In genomic region chr7:36695791-36696241, GRCm38 (mm10) we compare ENCODE assay signal across 8 mouse cellular contexts. TPM values are rescaled to one million over a fixed set of nuclear protein-coding genes. Genes with fewer than 3 reads are reported as not detected.
A peak's percentile ranks its signal among the peaks of the same experiment; 100 is the strongest.
DNase-seq lines count a peak whose midpoint lies in the region; ATAC-seq and TF ChIP-seq lines count a peak whose summit lies in the region.

No protein-coding gene starts in this region.

- no peaks in the 10 kb centered on the region; the same call in 1 of the 2 replicates for H3K79me2 ChIP-seq in heart, adult 2 months (replicated peaks; ENCODE audit: control insufficient read depth, insufficient read depth, low read length)

- peak overlapping the region; percentile 72 for H3K4me3 ChIP-seq in cortical plate, adult 2 months (ENCODE audit: insufficient read depth, low read length)
- peak overlapping the region; percentile 77 for H3K4me3 ChIP-seq in heart, adult 2 months
- peak overlapping the region; percentile 85 for H3K4me3 ChIP-seq in kidney, adult 2 months (ENCODE audit: insufficient read depth, low read depth, low read length)
- peak overlapping the region; percentile 83 for H3K4me3 ChIP-seq in lung, embryonic 16.5 days (ENCODE audit: low read length)

- DNase-seq in retina, postnatal 1 day, result peak; percentile 49
- DNase-seq in retina, embryonic 14.5 days (ENCODE audit: low spot score), result no peak
- DNase-seq in heart, adult 2 months, result peak; percentile 64 to 75
- peak; percentile 55 for DNase-seq in kidney, adult 2 months
- DNase-seq in right cerebral cortex, postnatal 4 days, result peak; percentile 40
- DNase-seq in thymus, adult 18-20 months, result no peak

- H3K4me2 ChIP-seq in lung, embryonic 16.5 days (ENCODE audit: low read depth, low read length), result peak overlapping the region; percentile 80

- H3K4me1 ChIP-seq in cortical plate, adult 2 months (ENCODE audit: control insufficient read depth, insufficient read depth, low read length), result no peaks in the 10 kb centered on the region
- peaks cover 1% of the 10 kb centered on the region for H3K4me1 ChIP-seq in heart, adult 2 months (ENCODE audit: control insufficient read depth, insufficient read depth, low read length)
- no peaks in the 10 kb centered on the region for H3K4me1 ChIP-seq in kidney, adult 2 months (ENCODE audit: control insufficient read depth, insufficient read depth, low read length)
- peaks cover 29% of the 10 kb centered on the region for H3K4me1 ChIP-seq in lung, embryonic 16.5 days (replicated peaks; ENCODE audit: control insufficient read depth, insufficient read depth, low read length)

- H3K9ac ChIP-seq in heart, adult 2 months (ENCODE audit: low read depth, low read length), result peak overlapping the region; percentile 77
- H3K9ac ChIP-seq in lung, embryonic 16.5 days (ENCODE audit: low read length), result peak overlapping the region; percentile 88

- TF ChIP-seq CTCF in cortical plate, adult 2 months (IDR thresholded peaks at IDR 0.05; ENCODE audit: extremely low read depth, insufficient read depth, low read length), result no peak
- TF ChIP-seq CTCF in heart, adult 2 months (IDR thresholded peaks at IDR 0.05), result peak; percentile 15; the same call in 1 of the 2 replicates
- no peak for TF ChIP-seq CTCF in kidney, adult 2 months (conservative IDR thresholded peaks at IDR 0.05; ENCODE audit: insufficient read depth, insufficient read length, low read depth, low read length)

- no peak for TF ChIP-seq EP300 in heart, adult 2 months (IDR thresholded peaks at IDR 0.05; ENCODE audit: insufficient read depth, low read depth, low read length)

- no peaks in the 10 kb centered on the region for H3K9me3 ChIP-seq in lung, embryonic 16.5 days (ENCODE audit: control insufficient read depth, low read length)

- TF ChIP-seq POLR2A in cortical plate, adult 2 months (IDR thresholded peaks at IDR 0.05; ENCODE audit: extremely low read depth, insufficient read depth, low read length), result no peak
- TF ChIP-seq POLR2A in heart, adult 2 months (IDR thresholded peaks at IDR 0.05; ENCODE audit: insufficient read depth, low read depth, low read length), result no peak
- no peak for TF ChIP-seq POLR2A in kidney, adult 2 months (IDR thresholded peaks at IDR 0.05; ENCODE audit: low read depth, low read length)

- peaks cover 12% of the 10 kb centered on the region for H3K27me3 ChIP-seq in heart, adult 2 months (ENCODE audit: control insufficient read depth, insufficient read depth, low read length)
- 0 out of 2 replicates have a peak, but pooled peaks cover under 1% of the 10 kb centered on the region for H3K27me3 ChIP-seq in kidney, adult 2 months (replicated peaks; ENCODE audit: control insufficient read depth, insufficient read depth, low read length)
- H3K27me3 ChIP-seq in lung, embryonic 16.5 days (ENCODE audit: control insufficient read depth, insufficient read depth, low read depth, low read length), result peaks cover 24% of the 10 kb centered on the region

- intact Hi-C loops in heart, adult 2 months (cut with DNase I), result no loop called here

- H3K27ac ChIP-seq in cortical plate, adult 2 months (ENCODE audit: insufficient read depth, low read length), result peak overlapping the region; percentile 24
- H3K27ac ChIP-seq in heart, adult 2 months, result peak overlapping the region; percentile 94
- no peak overlapping the region for H3K27ac ChIP-seq in kidney, adult 2 months (ENCODE audit: insufficient read depth, low read depth, low read length)
- peak overlapping the region; percentile 92 for H3K27ac ChIP-seq in lung, embryonic 16.5 days (ENCODE audit: low read length)

- no peak for ATAC-seq in lung, embryonic 16.5 days (ENCODE audit: low read depth)

- H3K36me3 ChIP-seq in heart, adult 2 months (ENCODE audit: control insufficient read depth, insufficient read depth, low read length), result no peaks in the 10 kb centered on the region
- no peaks in the 10 kb centered on the region for H3K36me3 ChIP-seq in kidney, adult 2 months (ENCODE audit: control insufficient read depth, insufficient read depth, low read length)
- no peaks in the 10 kb centered on the region for H3K36me3 ChIP-seq in lung, embryonic 16.5 days (ENCODE audit: control insufficient read depth, insufficient read depth, low read length)

- WGBS in heart, adult 2 months, result 1% methylated on average over 42 of the region's 42 CpGs
- under 1% methylated on average over 42 of the region's 42 CpGs for WGBS in kidney, adult 2 months
- 0% methylated on average over 35 of the region's 42 CpGs for WGBS in lung, embryonic 16.5 days

RNA-seq across cellular contexts. Expression of gene Tshz3, which starts 2.1 kb away (rescaled TPM):
- 27.0 and 35.4 TPM in 2 replicates for polyA plus RNA-seq in cortical plate, adult 2 months (2012; rRNA removed)
- 1 to 10 TPM; 3.5 to 4.3 TPM for total RNA-seq in heart, adult 2 months (2021)
- 1.8 and 3.6 TPM in 2 replicates for polyA plus RNA-seq in heart, adult 2 months (2012; rRNA removed)
- polyA plus RNA-seq in kidney, adult 2 months (2012; rRNA removed), result 1.5 and 2.0 TPM in 2 replicates
- polyA plus RNA-seq in lung, embryonic 16.5 days (2015; fragmentation: Nextera tagmentation; extraction: Ambion mirVana), result 11.5 and 12.1 TPM in 2 replicates

Comparison
In these comparisons a context has a peak if more than half of its experiments do, and no peak if none do; other contexts are left out.
1. DNase-seq: peak in retina, postnatal 1 day (single experiment), heart, adult 2 months (2 of 2), kidney, adult 2 months (single experiment) and right cerebral cortex, postnatal 4 days (single experiment); none in retina, embryonic 14.5 days (single experiment) and thymus, adult 18-20 months (0 of 2).
2. Peak in every context shown above with its lines, with median percentiles within 50 percentile points of each other: H3K4me3 ChIP-seq.